Comparison of ENCODE assay signal across 13 mouse cellular contexts in the genomic region with DNA sequence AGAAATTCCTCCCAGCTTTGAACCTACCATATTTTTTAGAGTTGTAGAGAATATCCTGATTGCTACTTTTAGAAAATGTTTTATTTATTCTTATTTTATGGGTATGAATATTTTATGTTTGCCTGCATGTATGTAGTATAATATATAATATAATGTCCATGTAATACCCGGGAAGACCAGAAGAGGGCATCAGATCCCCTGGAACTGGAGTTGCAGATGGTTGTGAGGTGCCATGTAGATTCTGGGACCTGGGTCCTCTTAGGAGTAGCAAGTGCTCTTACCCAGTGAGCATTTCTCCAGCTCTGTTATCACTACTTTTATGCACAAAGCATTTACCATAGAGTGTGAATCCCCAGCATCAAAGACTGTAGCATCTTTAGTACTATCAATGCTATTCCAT. TPM values are rescaled to one million over a fixed set of nuclear protein-coding genes. Genes with fewer than 3 reads are reported as not detected.
A peak's percentile ranks its signal among the peaks of the same experiment; 100 is the strongest.
DNase-seq lines count a peak whose midpoint lies in the region; ATAC-seq and TF ChIP-seq lines count a peak whose summit lies in the region.
"Had no signal": no experiment of that assay in that cellular context is flagged by ENCODE, and none has a peak within 500 bp of the region (broad histone marks: within the 10 kb centered on the region; RNA-seq: fewer than 3 reads in every experiment).

No protein-coding gene starts in this region.

- no peak for ATAC-seq in activated CD4-positive, CD25-positive, alpha-beta regulatory T cell, adult 4 months
- no peak for ATAC-seq in forebrain, embryonic 16.5 days

- H3K9ac ChIP-seq in forebrain, embryonic 16.5 days (replicated peaks; ENCODE audit: low read depth, low read length), result no peak overlapping the region
- H3K9ac ChIP-seq: hindbrain, embryonic 12.5 days; lung, embryonic 15.5 days had no signal

- H3K27me3 ChIP-seq in forebrain, embryonic 16.5 days (replicated peaks; ENCODE audit: control insufficient read depth, insufficient read depth, low read length), result no peaks in the 10 kb centered on the region

- no peaks in the 10 kb centered on the region for H3K36me3 ChIP-seq in forebrain, embryonic 16.5 days (ENCODE audit: control insufficient read depth, insufficient read depth)
- H3K36me3 ChIP-seq: hindbrain, embryonic 12.5 days; lung, embryonic 15.5 days had no signal

- H3K4me3 ChIP-seq in layer of hippocampus, adult 2 months, result no peak overlapping the region
- H3K4me3 ChIP-seq in forebrain, embryonic 16.5 days (replicated peaks; ENCODE audit: low read length), result no peak overlapping the region
- H3K4me3 ChIP-seq: hindbrain, embryonic 12.5 days; lung, embryonic 15.5 days had no signal

- no peak overlapping the region for H3K27ac ChIP-seq in layer of hippocampus, adult 2 months
- H3K27ac ChIP-seq in forebrain, embryonic 16.5 days (ENCODE audit: low read length), result no peak overlapping the region
- H3K27ac ChIP-seq: hindbrain, embryonic 12.5 days; lung, embryonic 15.5 days had no signal

- H3K9me3 ChIP-seq in forebrain, embryonic 16.5 days (ENCODE audit: control insufficient read depth, low read length), result no peaks in the 10 kb centered on the region
- H3K9me3 ChIP-seq: hindbrain, embryonic 12.5 days; lung, embryonic 15.5 days had no signal

- H3K4me1 ChIP-seq in forebrain, embryonic 16.5 days (replicated peaks; ENCODE audit: control insufficient read depth, insufficient read depth, low read length), result no peaks in the 10 kb centered on the region

- WGBS in forebrain, embryonic 16.5 days, result 0% methylated on average over 1 of the region's 1 CpGs

- no peak overlapping the region for H3K4me2 ChIP-seq in forebrain, embryonic 16.5 days (ENCODE audit: low read length)
- H3K4me2 ChIP-seq: hindbrain, embryonic 12.5 days; lung, embryonic 15.5 days had no signal

- peak; percentile 77 for TF ChIP-seq CTCF in layer of hippocampus, adult 2 months (conservative IDR thresholded peaks at IDR 0.05)

- DNase-seq in adrenal gland, postnatal 10 days, result peak; percentile 34
- DNase-seq in adrenal gland, adult 8-10 months, result no peak
- DNase-seq in layer of hippocampus, adult 2 months (ENCODE audit: low spot score in 2 of 2), result no peak
- DNase-seq in layer of hippocampus, postnatal 25 days (ENCODE audit: extremely low spot score in 1 of 2, low spot score in 1 of 2), result no peak
- DNase-seq in ES-CJ7 (ENCODE audit: low read depth, low spot score), result peak; percentile 49
- DNase-seq in lung, postnatal 36 days, result peak; percentile 53
- DNase-seq: gastrocnemius, postnatal 36 days; spleen, adult 18-20 months had no signal

RNA-seq across cellular contexts. Expression of a gene that starts 17.5 kb away (rescaled TPM):
- total RNA-seq in adrenal gland, postnatal 10 days (2021), result 100 to 1,000 TPM; 274 to 276 TPM
- total RNA-seq in adrenal gland, adult 8-10 months (2022), result 100 to 1,000 TPM; 232 to 337 (median 283) TPM
- 100 to 1,000 TPM; 186 to 198 TPM for total RNA-seq in layer of hippocampus, adult 2 months (2021)
- 100 to 1,000 TPM; 205 to 234 TPM for total RNA-seq in layer of hippocampus, postnatal 25 days (2021)
- polyA plus RNA-seq in activated CD4-positive, CD25-positive, alpha-beta regulatory T cell, adult 4 months (2017; shearing (Covaris generic)), result 100 to 1,000 TPM; 116 to 139 TPM
- 289 and 291 TPM in 2 replicates for polyA plus RNA-seq in forebrain, embryonic 16.5 days (2015; fragmentation: Nextera tagmentation; extraction: Ambion mirVana)

RNA-seq across cellular contexts. Expression of a gene that starts 52.9 kb away (rescaled TPM):
- total RNA-seq in adrenal gland, postnatal 10 days (2021), result 100 to 1,000 TPM; 221 to 331 TPM
- 100 to 1,000 TPM; 272 to 809 (median 569) TPM for total RNA-seq in adrenal gland, adult 8-10 months (2022)
- total RNA-seq in layer of hippocampus, adult 2 months (2021), result not detected
- not detected for total RNA-seq in layer of hippocampus, postnatal 25 days (2021)
- polyA plus RNA-seq in activated CD4-positive, CD25-positive, alpha-beta regulatory T cell, adult 4 months (2017; shearing (Covaris generic)), result not detected
- 0.84 TPM in 1 of 2 replicates, not detected in the other for polyA plus RNA-seq in forebrain, embryonic 16.5 days (2015; fragmentation: Nextera tagmentation; extraction: Ambion mirVana)
- total RNA-seq: gastrocnemius, postnatal 36 days; layer of hippocampus, postnatal 14 days had no signal

Comparison
In these comparisons a context has a peak if more than half of its experiments do, and no peak if none do; other contexts are left out.
1. DNase-seq: peak in adrenal gland, postnatal 10 days (single experiment), ES-CJ7 (single experiment) and lung, postnatal 36 days (single experiment); none in adrenal gland, adult 8-10 months (single experiment), layer of hippocampus, adult 2 months (0 of 2) and layer of hippocampus, postnatal 25 days (0 of 2).
2. RNA of a gene that starts 52.9 kb away (total RNA-seq): 272 to 809 TPM in adrenal gland, adult 8-10 months and 221 to 331 TPM in adrenal gland, postnatal 10 days; not detected in layer of hippocampus, adult 2 months and not detected in layer of hippocampus, postnatal 25 days; every median in the first group is over 100 times any median in the second.